Mouse (Mus musculus): ENCODE measurements around the gene Rdh11. TPM values are rescaled to one million over a fixed set of nuclear protein-coding genes. Genes with fewer than 3 reads are reported as not detected.

Rdh11 gene
- polyA plus RNA-seq, 1 experiment from 2014 or later = 40.0 TPM

GRCm38 (mm10) chr12:79131178-79131675 is 60.9 kb downstream of the Rdh11 start:
- H3K27me3 ChIP-seq (replicated peaks; ENCODE audit: control insufficient read depth, insufficient read depth, low read length) = peaks cover 18% of the 10 kb centered on the region
- H3K27ac ChIP-seq (ENCODE audit: low read length) = no peak overlapping the region
- no peak; the same call in 1 of the 2 replicates for ATAC-seq
- no peaks in the 10 kb centered on the region for H3K36me3 ChIP-seq (ENCODE audit: control insufficient read depth, insufficient read depth)
- peak overlapping the region; percentile 60 for H3K9ac ChIP-seq (replicated peaks; ENCODE audit: low read depth, low read length)
- H3K4me3 ChIP-seq (replicated peaks; ENCODE audit: low read length) = peak overlapping the region; percentile 61
- H3K4me1 ChIP-seq (replicated peaks; ENCODE audit: control insufficient read depth, insufficient read depth, low read length) = peaks cover 16% of the 10 kb centered on the region
- no peaks in the 10 kb centered on the region for H3K9me3 ChIP-seq (ENCODE audit: control insufficient read depth, low read length)
- peak overlapping the region; percentile 98 for H3K4me2 ChIP-seq (ENCODE audit: low read length)
- WGBS = under 1% methylated on average over 22 of the region's 22 CpGs

DNA sequence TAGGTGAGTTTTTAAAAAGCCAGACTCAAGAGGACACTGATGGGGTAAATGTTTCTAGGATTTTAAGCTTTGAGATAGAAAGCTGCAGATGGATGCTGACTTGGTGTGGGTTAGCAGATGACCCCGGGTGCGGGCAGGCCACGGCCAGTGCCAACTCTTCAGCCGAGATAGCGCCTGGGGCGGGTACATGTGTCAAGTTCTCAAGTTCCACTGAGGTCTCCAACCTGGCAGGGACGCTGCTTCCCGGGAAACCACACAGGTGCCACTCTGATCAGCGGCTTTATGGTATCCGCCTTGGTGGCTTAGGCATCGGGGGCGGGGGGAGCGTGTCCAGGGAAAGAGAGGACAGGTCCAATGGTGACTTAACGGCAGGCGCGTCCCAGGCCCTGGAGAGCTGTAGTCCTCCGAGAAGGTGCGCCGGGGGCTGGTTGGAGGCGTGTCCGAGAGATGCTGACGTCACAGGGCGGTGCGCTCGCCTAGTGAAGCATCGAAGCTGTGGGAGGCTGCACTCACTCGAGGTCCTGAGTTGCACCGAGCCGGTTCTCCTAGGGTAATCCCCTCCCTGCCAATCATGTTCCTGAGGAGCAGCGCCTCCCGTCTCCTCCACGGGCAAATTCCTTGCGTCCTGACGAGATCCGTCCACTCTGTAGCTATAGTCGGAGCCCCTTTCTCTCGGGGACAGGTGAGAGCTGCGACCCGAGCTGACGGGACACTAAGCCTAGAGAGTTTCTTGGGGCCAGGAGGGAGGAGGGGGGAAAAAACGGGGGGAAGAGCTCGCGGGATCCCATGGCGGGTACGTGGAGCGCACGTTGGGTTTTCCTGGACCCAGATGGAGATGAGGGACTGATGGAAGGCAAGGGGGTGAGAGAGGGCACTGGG is 61.6 kb downstream of the Rdh11 start, which contains the start of gene Arg2:
Arg2 (plus strand) TSS at position 479 of the 879 bp plus-strand sequence.
- no peaks in the 10 kb centered on the region for H3K9me3 ChIP-seq (ENCODE audit: control insufficient read depth, low read length)
- peak within 1 kb of the TSS; percentile 61 for H3K4me3 ChIP-seq (replicated peaks; ENCODE audit: low read length)
- no peaks in the 10 kb centered on the region for H3K36me3 ChIP-seq (ENCODE audit: control insufficient read depth, insufficient read depth)
- H3K4me1 ChIP-seq (replicated peaks; ENCODE audit: control insufficient read depth, insufficient read depth, low read length) = peaks cover 16% of the 10 kb centered on the region
- under 1% methylated on average over 47 of the region's 47 CpGs for WGBS
- ATAC-seq = peak; percentile 98
- no peak within 1 kb of the TSS for H3K27ac ChIP-seq (ENCODE audit: low read length)
- peak within 1 kb of the TSS; percentile 60 for H3K9ac ChIP-seq (replicated peaks; ENCODE audit: low read depth, low read length)
- peak within 1 kb of the TSS; percentile 98 for H3K4me2 ChIP-seq (ENCODE audit: low read length)
- peaks cover 18% of the 10 kb centered on the region for H3K27me3 ChIP-seq (replicated peaks; ENCODE audit: control insufficient read depth, insufficient read depth, low read length)

Other genes starting within 250 kb of the Rdh11 start
- 62.1 and 66.7 TPM in 2 replicates for gene Tmem229b, start 184.7 kb downstream of the Rdh11 start, polyA plus RNA-seq (2015; fragmentation: Nextera tagmentation; extraction: Ambion mirVana)
- gene Plekhh1, start 163.1 kb downstream of the Rdh11 start, polyA plus RNA-seq (2015; fragmentation: Nextera tagmentation; extraction: Ambion mirVana) = 2.1 and 2.5 TPM in 2 replicates
- 21.2 and 21.6 TPM in 2 replicates for gene Pigh, start 102.6 kb downstream of the Rdh11 start, polyA plus RNA-seq (2015; fragmentation: Nextera tagmentation; extraction: Ambion mirVana)
- gene Arg2, start 61.5 kb downstream of the Rdh11 start, polyA plus RNA-seq (2015; fragmentation: Nextera tagmentation; extraction: Ambion mirVana) = 13.2 and 17.6 TPM in 2 replicates
- 190 and 191 TPM in 2 replicates for gene Vti1b, start 19.6 kb downstream of the Rdh11 start, polyA plus RNA-seq (2015; fragmentation: Nextera tagmentation; extraction: Ambion mirVana)
- gene Rdh12, start 16.6 kb upstream of the Rdh11 start, polyA plus RNA-seq (2015; fragmentation: Nextera tagmentation; extraction: Ambion mirVana) = 0.77 and 1.4 TPM in 2 replicates
- 11.5 and 14.8 TPM in 2 replicates for gene Zfyve26, start 104.0 kb upstream of the Rdh11 start, polyA plus RNA-seq (2015; fragmentation: Nextera tagmentation; extraction: Ambion mirVana)
- gene Rad51b, start 105.0 kb upstream of the Rdh11 start, polyA plus RNA-seq (2015; fragmentation: Nextera tagmentation; extraction: Ambion mirVana) = 2.6 and 2.7 TPM in 2 replicates

Data from forebrain, embryonic 16.5 days (tissue).